Mouse (Mus musculus): Measurements from ENCODE around the gene Tmprss12. TPM values are rescaled to one million over a fixed set of nuclear protein-coding genes. Genes with fewer than 3 reads are reported as not detected.
"Not testable (repeated sequence)": the region's sequence is repeated elsewhere in the genome, so short reads cannot be mapped to it uniquely, and the experiment has no call there.

Gene Tmprss12
- total and polyA plus RNA-seq, 2 experiments from 2014 or later, result not detected

GRCm38 (mm10) chr15:100337847-100338246 is 57.2 kb downstream of the Tmprss12 start:
- not testable (repeated sequence) for H3K4me3 ChIP-seq (ENCODE audit: low read length); H3K27me3 ChIP-seq (ENCODE audit: insufficient read depth, low read length); H3K36me3 ChIP-seq (ENCODE audit: insufficient read depth, low read length); H3K4me1 ChIP-seq (ENCODE audit: insufficient read depth, low read length); H3K27ac ChIP-seq; H3K9ac ChIP-seq (replicated peaks; ENCODE audit: low read length); H3K4me2 ChIP-seq (ENCODE audit: low read depth, low read length); H3K9me3 ChIP-seq (ENCODE audit: low read length); ATAC-seq
- WGBS, result 32% methylated on average over 9 of the region's 10 CpGs
- peak; percentile 49 for DNase-seq (ENCODE audit: low spot score)
- peak; percentile 57 for TF ChIP-seq CTCF (IDR thresholded peaks at IDR 0.05; ENCODE audit: low read depth)

- not testable (repeated sequence) for H3K9me3 ChIP-seq (ENCODE audit: low read length); ATAC-seq; DNase-seq (ENCODE audit: low spot score); H3K27ac ChIP-seq; H3K4me3 ChIP-seq (ENCODE audit: low read length); H3K4me2 ChIP-seq (ENCODE audit: low read depth, low read length); H3K27me3 ChIP-seq (ENCODE audit: insufficient read depth, low read length); H3K36me3 ChIP-seq (ENCODE audit: insufficient read depth, low read length); H3K9ac ChIP-seq (replicated peaks; ENCODE audit: low read length); H3K4me1 ChIP-seq (ENCODE audit: insufficient read depth, low read length)
- 77% methylated on average over 4 of the region's 5 CpGs for whole genome bisulfite sequencing
Measured at GRCm38 (mm10) chr15:100341314-100341980, 60.8 kb downstream of the Tmprss12 start.

Other genes starting within 250 kb of the Tmprss12 start
- gene Dip2b, start 242.2 kb upstream of the Tmprss12 start, total RNA-seq (2014; rRNA removed), result 44.7 and 46.4 TPM in 2 replicates
- 11.9 and 12.1 TPM in 2 replicates for gene Dip2b, start 242.2 kb upstream of the Tmprss12 start, polyA plus RNA-seq (2015; fragmentation: Nextera tagmentation; extraction: Ambion mirVana)
- 5.9 and 9.8 TPM in 2 replicates for gene Atf1, start 53.0 kb upstream of the Tmprss12 start, total RNA-seq (2014; rRNA removed)
- gene Atf1, start 53.0 kb upstream of the Tmprss12 start, polyA plus RNA-seq (2015; fragmentation: Nextera tagmentation; extraction: Ambion mirVana), result 11.7 and 14.1 TPM in 2 replicates
- gene Mettl7a1, start 23.3 kb downstream of the Tmprss12 start, total RNA-seq (2014; rRNA removed), result 4.9 and 9.3 TPM in 2 replicates
- gene Mettl7a1, start 23.3 kb downstream of the Tmprss12 start, polyA plus RNA-seq (2015; fragmentation: Nextera tagmentation; extraction: Ambion mirVana), result 1.8 and 2.6 TPM in 2 replicates
- gene Mettl7a3, start 54.1 kb downstream of the Tmprss12 start, total RNA-seq (2014; rRNA removed), result 0.36 and 1.2 TPM in 2 replicates
- gene Mettl7a3, start 54.1 kb downstream of the Tmprss12 start, polyA plus RNA-seq (2015; fragmentation: Nextera tagmentation; extraction: Ambion mirVana), result 0.10 and 0.25 TPM in 2 replicates
- 0.31 and 1.3 TPM in 2 replicates for gene Methig1, start 72.3 kb downstream of the Tmprss12 start, total RNA-seq (2014; rRNA removed)
- not detected in 2 replicates for gene Methig1, start 72.3 kb downstream of the Tmprss12 start, polyA plus RNA-seq (2015; fragmentation: Nextera tagmentation; extraction: Ambion mirVana)
- gene Mettl7a2, start 72.4 kb downstream of the Tmprss12 start, total RNA-seq (2014; rRNA removed), result not detected in 2 replicates
- not detected in 2 replicates for gene Mettl7a2, start 72.4 kb downstream of the Tmprss12 start, polyA plus RNA-seq (2015; fragmentation: Nextera tagmentation; extraction: Ambion mirVana)
- gene Higd1c, start 83.7 kb downstream of the Tmprss12 start, total RNA-seq (2014; rRNA removed), result not detected in 2 replicates
- not detected in 2 replicates for gene Higd1c, start 83.7 kb downstream of the Tmprss12 start, polyA plus RNA-seq (2015; fragmentation: Nextera tagmentation; extraction: Ambion mirVana)
- not detected in 2 replicates for gene Gm5475, start 141.3 kb downstream of the Tmprss12 start, total RNA-seq (2014; rRNA removed)
- 0.10 and 0.19 TPM in 2 replicates for gene Gm5475, start 141.3 kb downstream of the Tmprss12 start, polyA plus RNA-seq (2015; fragmentation: Nextera tagmentation; extraction: Ambion mirVana)
- gene Slc11a2, start 144.2 kb downstream of the Tmprss12 start, total RNA-seq (2014; rRNA removed), result 25.1 and 40.1 TPM in 2 replicates
- gene Slc11a2, start 144.2 kb downstream of the Tmprss12 start, polyA plus RNA-seq (2015; fragmentation: Nextera tagmentation; extraction: Ambion mirVana), result 14.5 and 18.5 TPM in 2 replicates
- gene Letmd1, start 188.2 kb downstream of the Tmprss12 start, total RNA-seq (2014; rRNA removed), result 79.5 and 88.6 TPM in 2 replicates
- gene Letmd1, start 188.2 kb downstream of the Tmprss12 start, polyA plus RNA-seq (2015; fragmentation: Nextera tagmentation; extraction: Ambion mirVana), result 44.7 and 45.6 TPM in 2 replicates
- 50.2 and 53.9 TPM in 2 replicates for gene Csrnp2, start 214.7 kb downstream of the Tmprss12 start, total RNA-seq (2014; rRNA removed)
- 27.3 and 29.9 TPM in 2 replicates for gene Csrnp2, start 214.7 kb downstream of the Tmprss12 start, polyA plus RNA-seq (2015; fragmentation: Nextera tagmentation; extraction: Ambion mirVana)